Mouse (Mus musculus): ENCODE measurements at regions not wholly inside any gene's neighbourhood (a gene's known extent, or its start where the extent isn't known, plus 50 kb on each side); places are given as distances from the start of the nearest gene placed in this dataset.

DNA sequence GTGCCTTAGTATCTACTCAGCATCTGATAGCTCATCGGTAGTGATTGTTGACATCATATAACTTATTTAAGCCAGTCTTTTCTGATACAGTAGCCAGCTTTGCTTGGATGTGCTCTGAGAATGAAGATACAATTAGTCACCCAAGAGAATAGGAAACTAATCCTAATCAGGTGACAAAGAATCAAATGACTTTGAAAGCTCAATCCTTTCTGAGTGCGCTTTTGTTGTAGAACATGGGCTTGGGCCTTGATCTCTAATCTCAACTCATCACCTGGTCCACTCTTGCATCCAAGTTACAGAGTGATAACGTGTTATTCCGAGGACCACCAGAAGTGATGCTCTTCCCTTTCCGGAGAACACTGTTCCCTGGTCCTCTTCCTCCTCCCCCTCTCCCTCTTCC is 86.9 kb upstream of the Cpm start:
- DNase-seq (ENCODE audit: low spot score in 2 of 2): no peak

- no peak for DNase-seq (ENCODE audit: low spot score in 2 of 2)
Measured at GRCm38 (mm10) chr10:117541487-117541886, 87.8 kb upstream of the Cpm start.

- DNase-seq (ENCODE audit: low spot score in 2 of 2): no peak
Measured at GRCm38 (mm10) chr10:117540747-117541398, 88.4 kb upstream of the Cpm start.

DNA sequence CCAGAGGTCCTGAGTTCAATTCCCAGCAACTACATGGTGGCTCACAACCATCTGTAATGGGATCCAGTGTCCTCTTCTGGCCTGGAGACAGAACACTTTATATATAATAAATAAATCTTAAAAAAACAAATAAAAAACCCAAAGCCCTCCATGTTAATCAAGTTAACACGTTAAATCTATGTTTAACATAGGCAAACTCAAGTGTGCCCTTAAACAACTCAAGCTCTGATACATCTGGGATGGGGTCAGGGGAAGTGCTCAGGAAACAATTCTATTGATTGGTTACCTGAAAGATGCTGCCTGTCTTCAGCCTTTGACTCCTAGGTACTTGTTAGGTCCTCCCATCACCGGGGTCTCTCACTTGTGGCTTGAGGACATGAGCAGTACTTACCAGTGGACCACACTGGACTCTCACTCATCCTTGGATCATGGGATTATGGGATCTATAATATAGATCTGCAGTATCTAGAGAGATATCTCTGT is 89.1 kb upstream of the Cpm start:
- no peak for DNase-seq (ENCODE audit: low spot score in 2 of 2)

DNA sequence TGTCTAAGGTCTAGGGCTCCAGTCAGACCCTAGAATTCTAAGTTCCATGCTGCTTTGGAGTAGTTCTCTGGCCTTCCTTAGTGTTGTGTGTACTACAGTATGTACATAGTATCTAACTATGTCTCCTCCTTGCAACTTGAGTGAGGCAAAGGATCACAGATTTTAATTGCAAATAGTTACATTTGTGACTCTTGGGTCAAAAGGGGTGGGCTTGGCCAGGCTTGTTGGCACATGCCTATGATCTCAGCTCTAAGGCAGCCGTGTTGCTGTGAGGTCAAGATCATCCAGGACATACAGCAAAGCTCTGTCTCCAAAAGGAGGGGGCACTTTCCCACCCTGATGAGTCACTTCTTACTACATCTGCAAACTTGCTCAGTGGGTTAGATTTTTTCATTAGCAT is 89.8 kb upstream of the Cpm start:
- no peak for DNase-seq (ENCODE audit: low spot score in 2 of 2)

GRCm38 (mm10) chr10:117538725-117539124 is 90.6 kb upstream of the Cpm start:
- no peak for DNase-seq (ENCODE audit: low spot score in 2 of 2)

- DNase-seq (ENCODE audit: low spot score in 2 of 2): no peak
Measured at GRCm38 (mm10) chr10:117536769-117537599, 92.3 kb upstream of the Cpm start.

DNA sequence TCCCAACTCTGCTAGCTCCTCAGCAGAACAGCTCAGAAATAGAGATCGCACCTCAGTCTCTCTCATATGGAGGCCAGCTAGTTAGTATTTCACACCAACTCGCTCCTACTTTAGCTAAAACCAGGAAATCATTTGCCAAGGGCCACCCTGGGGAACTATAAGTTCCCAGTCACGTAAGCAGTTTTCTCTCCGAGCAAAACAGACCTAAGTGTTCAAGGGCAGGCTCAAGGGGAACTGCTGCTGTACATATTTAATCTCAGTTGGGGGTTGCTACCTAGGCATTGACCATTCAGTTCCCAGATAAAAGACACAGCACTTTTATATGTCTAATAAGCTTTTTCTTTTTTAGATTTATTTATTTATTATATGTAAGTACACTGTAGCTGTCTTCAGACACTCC is 93.5 kb upstream of the Cpm start:
- no peak for DNase-seq (ENCODE audit: low spot score in 2 of 2)

GRCm38 (mm10) chr10:117534992-117535719 is 94.1 kb upstream of the Cpm start:
- DNase-seq (ENCODE audit: low spot score in 2 of 2): no peak

DNA sequence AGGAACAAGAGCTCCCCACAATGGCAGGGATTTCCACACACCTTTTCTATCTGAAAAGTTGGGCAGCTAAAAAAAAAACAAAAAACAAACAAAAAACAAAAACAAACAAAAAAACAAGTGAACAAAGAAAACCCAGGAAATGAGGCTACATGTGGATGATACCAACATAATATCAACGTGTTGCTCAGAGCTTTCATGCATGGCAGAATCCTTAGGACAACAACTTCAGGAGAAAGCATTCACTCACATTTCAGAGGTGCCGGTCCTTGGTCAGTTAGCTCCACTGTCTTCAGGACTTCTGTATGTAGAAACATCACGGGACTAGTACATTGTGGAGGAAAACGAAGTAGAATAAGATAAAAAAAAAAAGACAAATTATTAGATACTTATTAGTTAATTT is 94.8 kb upstream of the Cpm start:
- DNase-seq (ENCODE audit: low spot score in 2 of 2): no peak

DNA sequence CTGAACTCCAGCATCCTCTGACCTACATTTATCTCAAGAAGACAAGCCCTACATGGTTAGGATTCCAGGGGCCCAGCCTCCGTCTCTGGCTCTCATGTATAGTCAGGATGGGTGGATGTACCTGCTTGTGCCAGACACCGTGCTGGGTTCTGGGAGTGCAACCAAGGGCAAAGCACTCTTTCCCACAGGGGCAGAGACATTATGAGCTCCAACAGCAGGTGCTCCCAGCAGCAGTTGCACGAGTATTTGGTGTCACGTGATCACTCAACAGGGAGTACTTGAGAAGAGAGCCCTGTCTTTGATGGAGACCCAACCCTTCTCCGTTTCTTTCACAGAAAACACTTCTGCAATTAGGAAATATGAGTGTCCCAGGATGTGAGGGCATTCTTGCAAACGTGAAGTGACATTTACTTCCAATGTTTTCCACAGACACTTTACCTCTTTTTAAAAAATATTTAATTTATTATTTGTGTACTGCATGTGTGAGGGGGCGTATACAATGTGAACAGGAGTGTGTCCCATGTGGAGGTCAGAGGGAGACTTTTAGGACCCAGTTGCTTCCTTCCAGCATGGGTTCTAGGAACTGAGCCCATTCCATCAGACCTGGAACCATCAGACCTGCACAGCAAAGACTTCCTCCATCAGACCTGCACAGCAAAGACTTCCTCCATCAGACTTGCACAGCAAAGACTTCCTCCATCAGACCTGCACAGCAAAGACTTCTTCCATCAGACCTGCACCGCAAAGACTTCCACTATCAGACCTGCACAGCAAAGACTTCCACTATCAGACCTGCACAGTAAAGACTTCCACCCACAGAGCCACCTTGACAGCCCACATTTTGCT is 95.5 kb upstream of the Cpm start:
- DNase-seq (ENCODE audit: low spot score in 2 of 2): no peak

DNA sequence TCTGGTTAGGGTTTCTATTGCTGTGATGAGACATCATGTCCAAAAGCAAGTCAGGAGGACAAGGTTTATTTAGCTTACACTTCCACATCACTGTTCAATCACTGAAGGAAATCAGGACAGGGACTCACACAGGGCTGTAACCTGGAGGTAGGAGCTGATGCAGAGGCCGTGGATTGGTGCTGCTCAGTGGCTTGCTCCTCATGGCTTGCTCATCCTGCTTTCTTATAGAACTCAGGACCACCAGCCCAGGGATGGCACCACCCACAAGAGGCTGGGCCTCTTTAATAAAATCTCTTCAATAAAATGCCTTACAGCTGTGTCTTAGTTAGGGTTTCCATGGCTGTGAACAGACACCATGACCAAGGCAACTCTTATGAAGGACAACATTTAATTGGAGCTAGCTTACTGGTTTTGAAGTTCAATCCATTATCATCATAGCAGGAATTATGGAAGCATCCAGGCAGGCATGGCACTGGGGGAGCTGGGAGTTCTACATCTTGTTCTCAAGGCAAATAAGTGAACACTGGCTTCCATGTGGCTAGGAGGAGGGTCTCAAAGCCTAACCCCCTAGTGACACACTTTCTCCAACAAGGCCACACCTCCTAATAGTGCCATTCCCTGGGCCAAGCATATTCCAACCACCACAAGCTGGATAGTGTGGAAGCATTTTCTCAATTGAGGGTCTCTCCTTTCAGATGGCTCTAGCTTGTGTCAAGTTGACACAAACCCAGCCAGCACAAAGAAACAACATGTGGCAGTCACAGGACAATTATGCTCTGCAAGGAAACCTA is 96.4 kb upstream of the Cpm start:
- DNase-seq (ENCODE audit: low spot score in 2 of 2): no peak

DNA sequence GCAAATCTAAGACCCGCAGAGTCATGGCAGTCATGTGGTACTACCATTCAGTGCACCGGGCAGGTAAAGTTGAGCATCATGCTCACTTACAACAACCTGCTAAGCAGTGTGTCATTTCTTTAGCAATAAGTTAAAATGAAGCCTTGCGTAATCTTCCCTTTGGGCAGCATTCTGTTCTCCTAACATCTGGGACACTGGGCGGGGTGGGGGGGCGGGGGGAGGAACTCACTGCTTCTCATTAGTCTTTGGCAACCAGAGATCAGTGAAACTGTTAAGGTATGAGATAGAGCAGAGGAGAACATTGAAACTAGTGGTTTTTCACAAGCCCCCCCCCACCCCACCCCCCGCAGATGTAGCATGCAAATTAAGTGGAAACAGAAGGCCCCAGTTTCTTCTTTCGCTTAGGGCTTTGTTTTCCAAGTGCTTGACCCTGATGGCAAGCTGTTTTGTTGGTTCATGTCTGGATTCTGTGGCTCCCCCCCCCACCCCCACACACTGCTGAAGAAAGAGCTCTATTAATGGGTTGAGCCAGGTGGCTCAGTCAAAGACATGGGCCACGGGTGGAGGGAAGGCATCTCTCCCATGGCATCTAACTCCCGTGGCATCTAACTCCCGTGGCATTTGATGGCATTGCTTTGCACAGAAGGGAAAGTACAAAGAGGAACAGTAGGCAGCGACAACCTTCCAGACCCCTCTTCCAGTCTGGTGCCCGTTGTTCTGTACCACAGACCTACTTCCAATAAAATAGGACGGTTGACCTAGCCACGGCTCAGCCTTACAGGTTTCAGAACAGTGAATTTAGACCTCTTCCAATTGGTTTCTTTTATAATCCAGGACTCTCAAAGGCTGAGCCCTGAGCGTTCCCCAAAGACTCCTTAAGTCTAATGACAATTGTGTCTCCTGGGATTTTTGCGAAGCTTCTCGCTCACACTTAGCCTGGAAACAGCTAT is 97.2 kb upstream of the Cpm start:
- DNase-seq (ENCODE audit: low spot score in 2 of 2): no peak

- DNase-seq (ENCODE audit: low spot score in 2 of 2): no peak
Measured at GRCm38 (mm10) chr10:117530859-117531602, 98.3 kb upstream of the Cpm start.

DNA sequence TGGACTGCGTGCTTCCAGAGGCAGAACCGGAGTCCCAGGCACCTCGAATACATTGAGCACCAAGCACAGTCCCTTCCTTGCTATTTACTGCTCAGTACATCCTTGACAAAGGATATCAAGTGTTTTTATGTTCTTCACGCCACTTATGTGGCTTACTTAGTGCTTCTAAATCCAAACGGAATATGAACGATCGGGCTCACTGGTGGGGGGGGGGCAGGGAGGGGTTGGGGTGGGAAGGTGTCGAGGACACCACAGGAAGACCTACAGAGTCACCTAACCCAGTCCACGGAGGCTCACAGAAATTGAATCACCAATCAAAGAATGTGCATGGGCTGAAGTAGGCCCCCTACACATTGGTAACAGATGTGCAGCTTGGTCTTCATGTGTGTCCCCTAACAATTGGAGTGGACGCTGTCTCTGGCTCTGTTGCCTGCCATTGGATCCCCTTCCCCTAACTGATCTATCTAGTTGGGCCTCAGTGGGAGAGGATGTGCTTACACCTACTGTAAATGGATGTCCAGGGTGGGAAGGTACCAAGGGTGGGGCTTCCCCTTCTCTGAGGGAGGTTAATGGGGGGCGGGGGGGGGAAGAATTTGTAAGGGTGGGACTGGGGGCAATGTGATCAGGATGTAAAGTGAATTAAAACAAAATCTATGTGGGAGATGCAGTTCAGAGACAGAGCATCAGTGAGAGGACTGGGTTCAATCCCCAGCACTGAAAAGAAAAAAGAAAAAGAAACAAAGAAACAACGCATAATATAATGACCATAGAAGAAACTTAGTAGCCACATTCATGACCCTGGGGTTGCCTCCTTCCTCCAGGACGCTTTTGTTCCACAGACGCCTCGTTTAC is 99.1 kb upstream of the Cpm start:
- no peak for DNase-seq (ENCODE audit: low spot score in 2 of 2)

GRCm38 (mm10) chr10:117529269-117530006 is 99.9 kb upstream of the Cpm start:
- no peak for DNase-seq (ENCODE audit: low spot score in 2 of 2)

- DNase-seq (ENCODE audit: low spot score in 2 of 2): no peak
Measured at GRCm38 (mm10) chr10:117528575-117529268, 100.6 kb upstream of the Cpm start.
